In genomic region chr2:168478431-168478830, GRCm38 (mm10) we compare ENCODE assay signal across 14 mouse cellular contexts.
A peak's percentile ranks its signal among the peaks of the same experiment; 100 is the strongest.
DNase-seq lines count a peak whose midpoint lies in the region; ATAC-seq lines count a peak whose summit lies in the region.
"Had no signal": no experiment of that assay in that cellular context is flagged by ENCODE, and none has a peak within 500 bp of the region (broad histone marks: within the 10 kb centered on the region; RNA-seq: fewer than 3 reads in every experiment).

No protein-coding gene starts in this region.

- peak overlapping the region; percentile 41; the same call in 1 of the 2 replicates for H3K27ac ChIP-seq in kidney, embryonic 15.5 days
- no peak overlapping the region for H3K27ac ChIP-seq in kidney, embryonic 14.5 days (ENCODE audit: low read depth, low read length)
- H3K27ac ChIP-seq in lung, embryonic 16.5 days (ENCODE audit: low read length) = no peak overlapping the region
- H3K27ac ChIP-seq: embryonic facial prominence, embryonic 15.5 days; hindbrain, embryonic 14.5 days had no signal

- no peak overlapping the region for H3K9ac ChIP-seq in kidney, embryonic 15.5 days
- H3K9ac ChIP-seq in kidney, embryonic 14.5 days (ENCODE audit: low read depth, low read length) = no peak overlapping the region
- H3K9ac ChIP-seq in lung, embryonic 16.5 days (ENCODE audit: low read length) = no peak overlapping the region
- H3K9ac ChIP-seq: embryonic facial prominence, embryonic 15.5 days; hindbrain, embryonic 14.5 days had no signal

- intact Hi-C loops in heart, postnatal 10 days (cut with DNase I) = no loop called here

- no peak overlapping the region for H3K4me2 ChIP-seq in kidney, embryonic 15.5 days
- no peak overlapping the region for H3K4me2 ChIP-seq in kidney, embryonic 14.5 days (replicated peaks; ENCODE audit: low read depth, low read length)
- no peak overlapping the region for H3K4me2 ChIP-seq in lung, embryonic 16.5 days (ENCODE audit: low read depth, low read length)
- H3K4me2 ChIP-seq: embryonic facial prominence, embryonic 15.5 days; hindbrain, embryonic 14.5 days had no signal

- H3K4me3 ChIP-seq in kidney, embryonic 15.5 days (replicated peaks) = no peak overlapping the region
- H3K4me3 ChIP-seq in kidney, embryonic 14.5 days (ENCODE audit: low read length) = no peak overlapping the region
- H3K4me3 ChIP-seq in lung, embryonic 16.5 days (ENCODE audit: low read length) = no peak overlapping the region
- H3K4me3 ChIP-seq: embryonic facial prominence, embryonic 15.5 days had no signal

- WGBS in kidney, embryonic 15.5 days = 24% methylated on average over 7 of the region's 7 CpGs
- WGBS in kidney, embryonic 14.5 days = 41% methylated on average over 7 of the region's 7 CpGs
- 23% methylated on average over 7 of the region's 7 CpGs for WGBS in lung, embryonic 16.5 days

- no peaks in the 10 kb centered on the region for H3K36me3 ChIP-seq in kidney, embryonic 15.5 days
- no peaks in the 10 kb centered on the region for H3K36me3 ChIP-seq in kidney, embryonic 14.5 days (ENCODE audit: control insufficient read depth, insufficient read depth, low read length)
- H3K36me3 ChIP-seq in lung, embryonic 16.5 days (ENCODE audit: control insufficient read depth, insufficient read depth, low read length) = no peaks in the 10 kb centered on the region
- H3K36me3 ChIP-seq: embryonic facial prominence, embryonic 15.5 days had no signal

- H3K9me3 ChIP-seq in kidney, embryonic 15.5 days (replicated peaks) = no peaks in the 10 kb centered on the region
- H3K9me3 ChIP-seq in kidney, embryonic 14.5 days (ENCODE audit: control insufficient read depth, low read length) = no peaks in the 10 kb centered on the region
- no peaks in the 10 kb centered on the region for H3K9me3 ChIP-seq in lung, embryonic 16.5 days (ENCODE audit: control insufficient read depth, low read length)
- H3K9me3 ChIP-seq: embryonic facial prominence, embryonic 15.5 days had no signal

- no peak; the same call in 1 of the 2 replicates for ATAC-seq in kidney, embryonic 15.5 days (replicated peaks; ENCODE audit: low FRiP score)
- ATAC-seq in kidney, embryonic 14.5 days (ENCODE audit: low FRiP score, low TSS enrichment) = no peak
- ATAC-seq in lung, embryonic 16.5 days (ENCODE audit: low read depth) = peak; percentile 70

- H3K27me3 ChIP-seq in kidney, embryonic 15.5 days = peaks cover 11% of the 10 kb centered on the region; the same call in 1 of the 2 replicates
- no peaks in the 10 kb centered on the region for H3K27me3 ChIP-seq in kidney, embryonic 14.5 days (ENCODE audit: control insufficient read depth, insufficient read depth, low read length)
- peaks cover 6% of the 10 kb centered on the region for H3K27me3 ChIP-seq in lung, embryonic 16.5 days (ENCODE audit: control insufficient read depth, insufficient read depth, low read depth, low read length)
- H3K27me3 ChIP-seq: CH12.LX; embryonic facial prominence, embryonic 15.5 days had no signal

- H3K4me1 ChIP-seq in kidney, embryonic 15.5 days = peaks cover 10% of the 10 kb centered on the region
- no peaks in the 10 kb centered on the region for H3K4me1 ChIP-seq in kidney, embryonic 14.5 days (ENCODE audit: control insufficient read depth, insufficient read depth, low read length)
- H3K4me1 ChIP-seq in lung, embryonic 16.5 days (replicated peaks; ENCODE audit: control insufficient read depth, insufficient read depth, low read length) = peaks cover 2% of the 10 kb centered on the region; the same call in 1 of the 2 replicates

- peak; percentile 49 for DNase-seq in heart, adult 8-10 months (ENCODE audit: low spot score)
- DNase-seq in heart, postnatal 10 days = peak; percentile 72 to 78
- DNase-seq in cerebellum, adult 9-10 months = no peak
- DNase-seq in urinary bladder, postnatal 10 days (ENCODE audit: low spot score) = no peak
- DNase-seq in thymus, adult 18-20 months = no peak
- DNase-seq: cerebellum, adult 2 months; left cerebral cortex, postnatal 4 days; thymus, postnatal 4 days had no signal

Comparison
In these comparisons a context has a peak if more than half of its experiments do, and no peak if none do; other contexts are left out.
1. DNase-seq: peak in heart, adult 8-10 months (single experiment) and heart, postnatal 10 days (2 of 2); none in cerebellum, adult 9-10 months (single experiment), urinary bladder, postnatal 10 days (single experiment) and thymus, adult 18-20 months (0 of 2).